In the genomic region with DNA sequence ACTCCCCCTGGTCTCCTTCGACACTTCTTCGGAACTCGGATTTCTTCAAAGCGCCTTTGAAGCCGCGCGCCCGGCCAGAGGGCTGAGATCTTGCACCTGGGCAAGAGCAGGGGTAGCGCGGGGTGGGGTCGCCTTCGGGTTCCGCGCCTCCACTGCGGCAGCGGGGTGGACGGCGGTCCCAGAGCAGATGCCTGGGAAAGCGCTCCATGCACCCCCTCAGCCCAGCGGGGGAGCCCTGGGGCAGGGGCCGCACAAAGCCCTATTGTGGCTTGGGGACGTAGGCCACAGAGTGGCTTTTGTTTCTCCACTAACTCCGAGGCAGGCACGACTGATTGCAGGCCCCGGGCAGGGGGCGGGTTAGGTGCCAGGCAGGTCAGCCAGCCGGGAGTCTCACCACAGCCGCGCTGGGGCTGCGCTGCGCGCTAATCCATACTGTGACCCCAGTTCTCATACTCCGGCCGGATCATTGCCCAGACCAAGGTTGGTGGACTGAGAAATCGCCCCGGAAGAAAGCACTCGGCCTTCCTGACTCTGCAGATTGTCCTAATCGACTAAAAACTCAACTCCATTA, we compare ENCODE assay signal across 8 mouse cellular contexts. TPM values are rescaled to one million over a fixed set of nuclear protein-coding genes. Genes with fewer than 3 reads are reported as not detected.
A peak's percentile ranks its signal among the peaks of the same experiment; 100 is the strongest.
DNase-seq lines count a peak whose midpoint lies in the region; ATAC-seq and TF ChIP-seq lines count a peak whose summit lies in the region.

No protein-coding gene starts in this region.

- DNase-seq in CD4-positive, CD25-positive, alpha-beta regulatory T cell, adult 2 months (ENCODE audit: low read depth, low spot score): peak; percentile 27
- no peak for DNase-seq in spleen, adult 2 months (ENCODE audit: low read depth in 1 of 2, low spot score in 2 of 2)
- no peak for DNase-seq in spleen, adult 18-20 months
- no peak for DNase-seq in limb, embryonic 10.5 days (ENCODE audit: low spot score)
- DNase-seq in spleen, postnatal 14 days (ENCODE audit: low spot score in 2 of 2): no peak

- peaks cover 15% of the 10 kb centered on the region for H3K27me3 ChIP-seq in spleen, adult 2 months (ENCODE audit: control insufficient read depth, insufficient read depth, low read length)
- peaks cover 54% of the 10 kb centered on the region for H3K27me3 ChIP-seq in hindbrain, embryonic 13.5 days
- H3K27me3 ChIP-seq in limb, embryonic 10.5 days (ENCODE audit: low read depth, poor library complexity, severe bottlenecking): peaks cover 35% of the 10 kb centered on the region
- H3K27me3 ChIP-seq in myocyte (ENCODE audit: control insufficient read depth, insufficient read depth, insufficient read length): no peaks in the 10 kb centered on the region

- H3K4me3 ChIP-seq in spleen, adult 2 months (ENCODE audit: extremely low read depth, insufficient read depth, insufficient read length): peak overlapping the region; percentile 34; the same call in 1 of the 2 replicates
- H3K4me3 ChIP-seq in hindbrain, embryonic 13.5 days: peak overlapping the region; percentile 51
- H3K4me3 ChIP-seq in limb, embryonic 10.5 days: peak overlapping the region; percentile 65
- peak overlapping the region; percentile 9 for H3K4me3 ChIP-seq in myocyte

- 11% methylated on average over 38 of the region's 38 CpGs for WGBS in spleen, adult 2 months
- WGBS in hindbrain, embryonic 13.5 days: under 1% methylated on average over 38 of the region's 38 CpGs
- under 1% methylated on average over 38 of the region's 38 CpGs for WGBS in limb, embryonic 10.5 days

- H3K27ac ChIP-seq in spleen, adult 2 months (ENCODE audit: insufficient read depth, low read length): no peak overlapping the region
- H3K27ac ChIP-seq in hindbrain, embryonic 13.5 days: peak overlapping the region; percentile 70
- peak overlapping the region; percentile 98 for H3K27ac ChIP-seq in limb, embryonic 10.5 days

- H3K4me1 ChIP-seq in spleen, adult 2 months (ENCODE audit: control insufficient read depth, insufficient read depth, insufficient read length): peaks cover 3% of the 10 kb centered on the region; the same call in 1 of the 2 replicates
- peaks cover 38% of the 10 kb centered on the region for H3K4me1 ChIP-seq in hindbrain, embryonic 13.5 days (replicated peaks)
- peaks cover 59% of the 10 kb centered on the region for H3K4me1 ChIP-seq in limb, embryonic 10.5 days

- no peak for TF ChIP-seq CTCF in spleen, adult 2 months (IDR thresholded peaks at IDR 0.05; ENCODE audit: extremely low read depth, insufficient read depth, insufficient read length, insufficient replicate concordance)

- H3K79me2 ChIP-seq in myocyte (ENCODE audit: control insufficient read depth, insufficient read depth): no peaks in the 10 kb centered on the region

- ATAC-seq in CD4-positive, CD25-positive, alpha-beta regulatory T cell, adult 4 months: no peak
- peak; percentile 39; the same call in 1 of the 2 replicates for ATAC-seq in hindbrain, embryonic 13.5 days (ENCODE audit: low FRiP score)

- no peaks in the 10 kb centered on the region for H3K36me3 ChIP-seq in spleen, adult 2 months (ENCODE audit: control insufficient read depth, insufficient read depth, low read length)
- H3K36me3 ChIP-seq in hindbrain, embryonic 13.5 days: no peaks in the 10 kb centered on the region
- no peaks in the 10 kb centered on the region for H3K36me3 ChIP-seq in limb, embryonic 10.5 days
- H3K36me3 ChIP-seq in myocyte (ENCODE audit: control insufficient read depth, insufficient read depth): no peaks in the 10 kb centered on the region

- no peaks in the 10 kb centered on the region for H3K9me3 ChIP-seq in hindbrain, embryonic 13.5 days
- no peaks in the 10 kb centered on the region for H3K9me3 ChIP-seq in limb, embryonic 10.5 days (replicated peaks)

- peak overlapping the region; percentile 75 for H3K9ac ChIP-seq in hindbrain, embryonic 13.5 days

- H3ac ChIP-seq in myocyte (ENCODE audit: control insufficient read depth, insufficient read length): no peak overlapping the region

- TF ChIP-seq POLR2A in spleen, adult 2 months (IDR thresholded peaks at IDR 0.05; ENCODE audit: low read depth, low read length): no peak
- TF ChIP-seq POLR2A in myocyte (IDR thresholded peaks at IDR 0.05; ENCODE audit: insufficient read length, low read depth): no peak

- peak overlapping the region; percentile 94 for H3K4me2 ChIP-seq in hindbrain, embryonic 13.5 days
- H3K4me2 ChIP-seq in myocyte (ENCODE audit: low read depth): peak overlapping the region; percentile 68

TF ChIP-seq in myocyte, 11 proteins besides CTCF, POLR2A, EP300 and RAD21:
- no peak for TF ChIP-seq MYOD1 (IDR thresholded peaks at IDR 0.05; ENCODE audit: control insufficient read depth in 1 of 3, insufficient read length in 2 of 3, low read depth in 2 of 3)
- TF ChIP-seq USF1 (IDR thresholded peaks at IDR 0.05; ENCODE audit: low read depth): no peak
- TF ChIP-seq TCF3 (IDR thresholded peaks at IDR 0.05; ENCODE audit: insufficient read length, low read depth): no peak
- no peak for TF ChIP-seq TCF12 (IDR thresholded peaks at IDR 0.05; ENCODE audit: insufficient read depth, poor library complexity, severe bottlenecking)
- no peak for TF ChIP-seq MYOG (IDR thresholded peaks at IDR 0.05; ENCODE audit: control insufficient read depth in 1 of 3, insufficient read depth in 1 of 3, insufficient read length in 2 of 3, low read depth in 2 of 3)
- TF ChIP-seq SRF (IDR thresholded peaks at IDR 0.05; ENCODE audit: control insufficient read depth, insufficient read length, low read depth): no peak
- TF ChIP-seq E2F4 (IDR thresholded peaks at IDR 0.05; ENCODE audit: insufficient read depth): no peak
- no peak for TF ChIP-seq MAX (IDR thresholded peaks at IDR 0.05; ENCODE audit: low read depth)
- TF ChIP-seq REST (IDR thresholded peaks at IDR 0.05; ENCODE audit: insufficient read depth, insufficient read length): no peak
- no peak for TF ChIP-seq CEBPB (IDR thresholded peaks at IDR 0.05; ENCODE audit: insufficient read depth, poor library complexity, severe bottlenecking)
- TF ChIP-seq POLR2AphosphoS2 (IDR thresholded peaks at IDR 0.05; ENCODE audit: insufficient read length, low read depth): no peak

RNA-seq across cellular contexts. Expression of a gene that starts 5.4 kb away (rescaled TPM):
- polyA plus RNA-seq in CD4-positive, CD25-positive, alpha-beta regulatory T cell, adult 4 months (2017; shearing (Covaris generic)): 10 to 100 TPM; 41.7 to 63.7 TPM
- 51.9 and 55.8 TPM in 2 replicates for polyA plus RNA-seq in spleen, adult 2 months (2012; rRNA removed)
- 33.3 and 34.8 TPM in 2 replicates for polyA plus RNA-seq in hindbrain, embryonic 13.5 days (2015; fragmentation: Nextera tagmentation; extraction: Ambion mirVana)
- polyA plus RNA-seq in limb, embryonic 10.5 days (2016; fragmentation: Nextera tagmentation; extraction: Ambion mirVana): 150 and 163 TPM in 2 replicates
- polyA plus RNA-seq in myocyte (2012; fragmentation: generic; extraction: Trizol): 57.5 TPM

RNA-seq across cellular contexts. Expression of a gene that starts 11.0 kb away (rescaled TPM):
- not detected for polyA plus RNA-seq in CD4-positive, CD25-positive, alpha-beta regulatory T cell, adult 4 months (2017; shearing (Covaris generic))
- not detected in 2 replicates for polyA plus RNA-seq in spleen, adult 2 months (2012; rRNA removed)
- 1.1 and 1.2 TPM in 2 replicates for polyA plus RNA-seq in hindbrain, embryonic 13.5 days (2015; fragmentation: Nextera tagmentation; extraction: Ambion mirVana)
- 1.6 and 1.8 TPM in 2 replicates for polyA plus RNA-seq in limb, embryonic 10.5 days (2016; fragmentation: Nextera tagmentation; extraction: Ambion mirVana)
- 0.24 TPM for polyA plus RNA-seq in myocyte (2012; fragmentation: generic; extraction: Trizol)

RNA-seq across cellular contexts. Expression of a gene that starts 24.4 kb away (rescaled TPM):
- 100 to 1,000 TPM; 119 to 124 TPM for polyA plus RNA-seq in CD4-positive, CD25-positive, alpha-beta regulatory T cell, adult 4 months (2017; shearing (Covaris generic))
- polyA plus RNA-seq in spleen, adult 2 months (2012; rRNA removed): 41.9 and 48.4 TPM in 2 replicates
- polyA plus RNA-seq in hindbrain, embryonic 13.5 days (2015; fragmentation: Nextera tagmentation; extraction: Ambion mirVana): 91.8 and 96.4 TPM in 2 replicates
- polyA plus RNA-seq in limb, embryonic 10.5 days (2016; fragmentation: Nextera tagmentation; extraction: Ambion mirVana): 123 and 135 TPM in 2 replicates
- polyA plus RNA-seq in myocyte (2012; fragmentation: generic; extraction: Trizol): 97.0 TPM

RNA-seq across cellular contexts. Expression of a gene that starts 30.0 kb away (rescaled TPM):
- 1,000 to 10,000 TPM; 1,296 to 1,302 TPM for polyA plus RNA-seq in CD4-positive, CD25-positive, alpha-beta regulatory T cell, adult 4 months (2017; shearing (Covaris generic))
- 51.9 and 63.6 TPM in 2 replicates for polyA plus RNA-seq in spleen, adult 2 months (2012; rRNA removed)
- 502 and 514 TPM in 2 replicates for polyA plus RNA-seq in hindbrain, embryonic 13.5 days (2015; fragmentation: Nextera tagmentation; extraction: Ambion mirVana)
- 351 and 381 TPM in 2 replicates for polyA plus RNA-seq in limb, embryonic 10.5 days (2016; fragmentation: Nextera tagmentation; extraction: Ambion mirVana)
- polyA plus RNA-seq in myocyte (2012; fragmentation: generic; extraction: Trizol): 476 TPM

RNA-seq across cellular contexts. Expression of a gene that starts 50.0 kb away (rescaled TPM):
- polyA plus RNA-seq in CD4-positive, CD25-positive, alpha-beta regulatory T cell, adult 4 months (2017; shearing (Covaris generic)): 10 to 100 TPM; 19.0 to 22.2 TPM
- 19.6 and 22.7 TPM in 2 replicates for polyA plus RNA-seq in spleen, adult 2 months (2012; rRNA removed)
- 4.6 and 6.0 TPM in 2 replicates for polyA plus RNA-seq in hindbrain, embryonic 13.5 days (2015; fragmentation: Nextera tagmentation; extraction: Ambion mirVana)
- 9.1 and 9.8 TPM in 2 replicates for polyA plus RNA-seq in limb, embryonic 10.5 days (2016; fragmentation: Nextera tagmentation; extraction: Ambion mirVana)
- polyA plus RNA-seq in myocyte (2012; fragmentation: generic; extraction: Trizol): 11.7 TPM

Comparison
In these comparisons a context has a peak if more than half of its experiments do, and no peak if none do; other contexts are left out.
1. H3K4me3 ChIP-seq: peak in every context shown above with its lines; median percentile 65 in limb, embryonic 10.5 days; 51 in hindbrain, embryonic 13.5 days; 34 in spleen, adult 2 months; 9 in myocyte.